Mouse (Mus musculus) stomach, postnatal 0 days (tissue): ENCODE measurements around the gene Ctbs. TPM values are rescaled to one million over a fixed set of nuclear protein-coding genes. Genes with fewer than 3 reads are reported as not detected.

Source experiments
- ATAC-seq: fragments of 200-750 bp; cut with Nextera tagmentation; 2 replicates; pipeline ENCODE4 v1.8.0; 2017; ENCODE audit not compliant: low FRiP score, low TSS enrichment
- DNase-seq: peaks from one replicate; pipeline ENCODE4 v3.0.0-alpha.2; 2016; ENCODE audit warnings: low spot score
- H3K27ac ChIP-seq: fragments of 300-500 bp; sonication (generic); replicated peaks from 2 replicates; pipeline ENCODE4 v1.5.1; 2014; ENCODE audit warnings: mild to moderate bottlenecking, control low read depth
- H3K27me3 ChIP-seq: fragments of 300-500 bp; sonication (generic); 2 replicates; pipeline ENCODE4 v1.6.1; 2014; ENCODE audit warnings: low read length; ENCODE audit not compliant: control insufficient read depth, insufficient read depth
- H3K36me3 ChIP-seq: fragments of 300-500 bp; sonication (generic); 2 replicates; pipeline ENCODE4 v1.6.1; 2014; ENCODE audit warnings: low read length, mixed read lengths; ENCODE audit not compliant: control insufficient read depth, insufficient read depth
- H3K4me1 ChIP-seq: fragments of 300-500 bp; sonication (generic); replicated peaks from 2 replicates; pipeline ENCODE4 v1.6.1; 2014; ENCODE audit warnings: antibody characterized with exemption; ENCODE audit not compliant: control insufficient read depth, insufficient read depth
- H3K4me2 ChIP-seq: fragments of 300-500 bp; sonication (generic); replicated peaks from 2 replicates; pipeline ENCODE4 v1.6.1; 2014; ENCODE audit warnings: low read depth, mild to moderate bottlenecking, control low read depth, moderate library complexity
- H3K4me3 ChIP-seq: fragments of 300-500 bp; sonication (generic); 2 replicates; pipeline ENCODE4 v1.5.1; 2014; ENCODE audit warnings: low read depth, low read length, control low read depth
- H3K9ac ChIP-seq: fragments of 300-500 bp; sonication (generic); 2 replicates; pipeline ENCODE4 v1.6.1; 2014; ENCODE audit warnings: mild to moderate bottlenecking, low read length, control low read depth, mixed read lengths
- H3K9me3 ChIP-seq: fragments of 300-500 bp; sonication (generic); 2 replicates; pipeline ENCODE4 v1.6.1; 2016; ENCODE audit warnings: low read length; ENCODE audit not compliant: control insufficient read depth
- CTCF ChIP-seq: IDR thresholded peaks from 2 replicates; pipeline ENCODE4 v1.5.1; 2016; ENCODE audit warnings: antibody characterized with exemption, low read depth, mild to moderate bottlenecking, moderate library complexity
- EP300 ChIP-seq: optimal IDR thresholded peaks from 2 replicates; pipeline ENCODE3; 2016; ENCODE audit warnings: antibody characterized with exemption
- WGBS: fragments of 180-500 bp; shearing (Covaris S2); extraction: QIAGEN DNeasy Blood & Tissue Kit; methylation state at CpG from one replicate; pipeline ENCODE4 v1.1.7; 2014; 5-methylcytosine and 5-hydroxymethylcytosine counted together
- polyA plus RNA-seq: library from polyadenylated mRNA; unstranded; fragments of >200 nt; fragmentation: Nextera tagmentation; extraction: Ambion mirVana; gene quantifications from 2 replicates; pipeline ENCODE4 v1.2.1, GENCODE M21; 2015

The Ctbs gene
- polyA plus RNA-seq, 1 experiment from 2014 or later: 7.9 TPM

- H3K4me3 ChIP-seq: peak within 1 kb of the TSS; percentile 90
- WGBS: under 1% methylated on average over 45 of the region's 88 CpGs
- no peaks in the 10 kb centered on the region for H3K27me3 ChIP-seq
- TF ChIP-seq CTCF (peak; percentile 25; the same call in 1 of the 2 replicates), EP300 (no peak)
- ATAC-seq: peak; percentile 97
- DNase-seq: peak; percentile 95
- peak within 1 kb of the TSS; percentile 97 for H3K9ac ChIP-seq
- H3K4me1 ChIP-seq: no peaks in the 10 kb centered on the region; the same call in 1 of the 2 replicates
- H3K4me2 ChIP-seq: peak within 1 kb of the TSS; percentile 70
- H3K27ac ChIP-seq: peak within 1 kb of the TSS; percentile 98
- no peaks in the 10 kb centered on the region; the same call in 1 of the 2 replicates for H3K36me3 ChIP-seq
- no peaks in the 10 kb centered on the region for H3K9me3 ChIP-seq
Observed at GRCm38 (mm10) chr3:146499431-146500002, 49.9 kb downstream of the Ctbs start, which contains the start of the genes Spata1 and Gng5. Gene Spata1 (minus strand): TSS chr3:146499753. Gene Gng5 (plus strand): TSS chr3:146499807.

GRCm38 (mm10) chr3:146500003-146500809, 50.6 kb downstream of the Ctbs start:
- peak; percentile 67 for ATAC-seq
- under 1% methylated on average over 54 of the region's 57 CpGs for WGBS
- peak; percentile 62 for DNase-seq

DNA sequence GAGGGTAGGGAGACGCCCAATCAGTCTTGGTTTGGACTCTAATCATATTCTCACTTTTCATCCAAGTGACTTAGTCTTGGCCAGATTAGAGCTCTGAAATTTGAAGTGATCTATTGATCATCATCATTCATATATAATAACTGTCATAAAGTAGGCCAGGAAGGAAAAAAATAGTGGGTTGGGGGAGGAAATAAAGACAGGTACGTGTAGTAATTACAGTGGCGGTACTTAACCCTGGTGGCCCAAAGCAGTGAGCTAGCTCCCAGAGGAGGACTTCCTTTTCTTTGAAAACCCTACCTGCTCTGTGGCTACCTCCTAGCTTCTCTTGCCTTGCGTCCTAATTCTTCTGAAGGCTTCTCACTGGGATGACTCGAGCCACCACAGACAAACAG, 51.2 kb downstream of the Ctbs start:
- H3K9ac ChIP-seq: peak overlapping the region; percentile 97
- WGBS: 5% methylated on average over 5 of the region's 5 CpGs
- TF ChIP-seq EP300: no peak
- H3K27ac ChIP-seq: peak overlapping the region; percentile 98
- peaks cover 2% of the 10 kb centered on the region; the same call in 1 of the 2 replicates for H3K36me3 ChIP-seq
- H3K4me1 ChIP-seq: no peaks in the 10 kb centered on the region; the same call in 1 of the 2 replicates
- DNase-seq (no peak), ATAC-seq (no peak)
- H3K4me2 ChIP-seq: peak overlapping the region; percentile 70
- no peaks in the 10 kb centered on the region for H3K9me3 ChIP-seq
- peak overlapping the region; percentile 90 for H3K4me3 ChIP-seq
- no peaks in the 10 kb centered on the region for H3K27me3 ChIP-seq

More at GRCm38 (mm10) chr3:146500003-146500809, 50.6 kb downstream of the Ctbs start:
- peak overlapping the region; percentile 90 for H3K4me3 ChIP-seq
- H3K9me3 ChIP-seq: no peaks in the 10 kb centered on the region
- H3K9ac ChIP-seq: peak overlapping the region; percentile 97
- H3K27ac ChIP-seq: peak overlapping the region; percentile 98
- no peaks in the 10 kb centered on the region; the same call in 1 of the 2 replicates for H3K4me1 ChIP-seq
- H3K4me2 ChIP-seq: peak overlapping the region; percentile 70
- TF ChIP-seq CTCF (no peak), EP300 (peak; percentile 40)
- H3K36me3 ChIP-seq: no peaks in the 10 kb centered on the region; the same call in 1 of the 2 replicates
- no peaks in the 10 kb centered on the region for H3K27me3 ChIP-seq

- Histone ChIP-seq H3K9ac (peak overlapping the region; percentile 97), H3K4me2 (peak overlapping the region; percentile 70), H3K9me3 (no peaks in the 10 kb centered on the region), H3K27me3 (no peaks in the 10 kb centered on the region), H3K27ac (peak overlapping the region; percentile 98), H3K4me1 (no peaks in the 10 kb centered on the region; the same call in 1 of the 2 replicates), H3K4me3 (peak overlapping the region; percentile 90), H3K36me3 (peaks cover 8% of the 10 kb centered on the region; the same call in 1 of the 2 replicates)
- 27% methylated on average over 5 of the region's 5 CpGs for WGBS
- DNase-seq (peak; percentile 22), ATAC-seq (peak; percentile 16; the same call in 1 of the 2 replicates)
- TF ChIP-seq CTCF (no peak), EP300 (no peak)
Observed at GRCm38 (mm10) chr3:146501601-146502123, 52.1 kb downstream of the Ctbs start.

- Histone ChIP-seq H3K27ac (no peak overlapping the region), H3K4me1 (no peaks in the 10 kb centered on the region; the same call in 1 of the 2 replicates), H3K27me3 (no peaks in the 10 kb centered on the region), H3K9me3 (no peaks in the 10 kb centered on the region), H3K4me3 (no peak overlapping the region), H3K9ac (no peak overlapping the region), H3K4me2 (no peak overlapping the region), H3K36me3 (peaks cover 15% of the 10 kb centered on the region; the same call in 1 of the 2 replicates)
- ATAC-seq (no peak), DNase-seq (no peak)
- TF ChIP-seq CTCF (no peak), EP300 (no peak)
- 92% methylated on average over 7 of the region's 7 CpGs for WGBS
Observed at GRCm38 (mm10) chr3:146506711-146507110, 57.1 kb downstream of the Ctbs start.

Other genes with a start within 250 kb of the Ctbs start
- 0.38 and 0.53 TPM in 2 replicates for gene Lpar3, start 228.8 kb upstream of the Ctbs start, polyA plus RNA-seq
- 12.9 and 14.1 TPM in 2 replicates for gene Ssx2ip, start 45.2 kb upstream of the Ctbs start, polyA plus RNA-seq
- 1.1 and 2.4 TPM in 2 replicates for gene Spata1, start 50.0 kb downstream of the Ctbs start, polyA plus RNA-seq
- gene Gng5, start 50.0 kb downstream of the Ctbs start, polyA plus RNA-seq: 1,101 and 1,141 TPM in 2 replicates
- gene Rpf1, start 71.6 kb downstream of the Ctbs start, polyA plus RNA-seq: 30.8 and 31.2 TPM in 2 replicates
- 0.25 and 0.29 TPM in 2 replicates for gene Uox, start 120.6 kb downstream of the Ctbs start, polyA plus RNA-seq
- gene Dnase2b, start 165.8 kb downstream of the Ctbs start, polyA plus RNA-seq: not detected in 2 replicates
- gene 4930503B20Rik, start 201.5 kb downstream of the Ctbs start, polyA plus RNA-seq: not detected in 2 replicates
- 0.45 and 0.64 TPM in 2 replicates for gene Samd13, start 235.8 kb downstream of the Ctbs start, polyA plus RNA-seq